Mouse (Mus musculus): ENCODE data around the gene Slc25a47.

Slc25a47 gene

GRCm38 (mm10) chr12:108905620-108906302, 69.9 kb downstream of the Slc25a47 start:
- in situ Hi-C loops (cut with MboI, MseI): loop anchor here (5.0 to 10.0 kb wide), 3 partner anchors 397 to 487 kb away; no protein-coding TSS in a partner anchor

GRCm38 (mm10) chr12:108906398-108906797, 70.6 kb downstream of the Slc25a47 start:
- in situ Hi-C loops (cut with MboI, MseI): loop anchor here (5.0 to 10.0 kb wide), 3 partner anchors 396 to 486 kb away; no protein-coding TSS in a partner anchor

Data from T-helper 17 cell (primary cell).